Mouse (Mus musculus) heart, embryonic 13.5 days (tissue): Measurements from ENCODE around the gene Med4. TPM values are rescaled to one million over a fixed set of nuclear protein-coding genes. Genes with fewer than 3 reads are reported as not detected.

Experiments used
- polyA plus RNA-seq: library from polyadenylated mRNA; unstranded; fragments of >200 nt; fragmentation: Nextera tagmentation; extraction: Ambion mirVana; gene quantifications from 2 replicates; pipeline ENCODE4 v1.2.1, GENCODE M21; 2015

The Med4 gene
- polyA plus RNA-seq, 1 experiment from 2014 or later: 46.8 TPM

Other genes starting within 250 kb of the Med4 start
- 12.5 and 14.3 TPM in 2 replicates for gene Rb1, start 184.2 kb upstream of the Med4 start, polyA plus RNA-seq
- 620 and 695 TPM in 2 replicates for gene Itm2b, start 124.7 kb upstream of the Med4 start, polyA plus RNA-seq
- 177 and 195 TPM in 2 replicates for gene Sucla2, start 15.3 kb downstream of the Med4 start, polyA plus RNA-seq
- gene Nudt15, start 38.2 kb downstream of the Med4 start, polyA plus RNA-seq: 4.3 and 4.5 TPM in 2 replicates
- not detected in 2 replicates for gene Gm21750, start 151.2 kb downstream of the Med4 start, polyA plus RNA-seq